Mouse (Mus musculus) MEL (cell line): ENCODE results near the gene Arhgef15.

Experiments
- CHD1 ChIP-seq: IDR thresholded peaks from 2 replicates; pipeline ENCODE4 v1.6.1; 2012; ENCODE audit warnings: low read depth, mild to moderate bottlenecking, inconsistent platforms, low read length, improper control_type of control experiment
- CTCF ChIP-seq, 3 experiments: IDR thresholded peaks in 2 of 3; conservative IDR thresholded peaks in 1 of 3; 2 replicates each; pipeline ENCODE4 v1.5.1; 2011 to 2012; ENCODE audit warnings: low read length in 3 of 3, low read depth in 2 of 3, mild to moderate bottlenecking in 2 of 3, improper control_type of control experiment in 1 of 3, inconsistent platforms in 1 of 3, mixed read lengths in 1 of 3, moderate library complexity in 1 of 3; ENCODE audit not compliant: control insufficient read depth in 1 of 3, insufficient read depth in 1 of 3, poor library complexity in 1 of 3, severe bottlenecking in 1 of 3
- MXI1 ChIP-seq: IDR thresholded peaks from 2 replicates; pipeline ENCODE4 v1.6.1; 2011; ENCODE audit warnings: mild to moderate bottlenecking, low read depth, low read length, improper control_type of control experiment
- POLR2A ChIP-seq, 2 experiments: IDR thresholded peaks; 2 replicates each; pipeline ENCODE4 v1.6.1; 2011 to 2012; ENCODE audit warnings: low read length in 2 of 2, mild to moderate bottlenecking in 2 of 2, control low read depth in 1 of 2, improper control_type of control experiment in 1 of 2, low read depth in 1 of 2, moderate library complexity in 1 of 2; ENCODE audit not compliant: control insufficient read depth in 1 of 2, insufficient read depth in 1 of 2, poor library complexity in 1 of 2
- SMC3 ChIP-seq: IDR thresholded peaks from 2 replicates; pipeline ENCODE4 v1.6.1; 2011; ENCODE audit warnings: low read depth, low read length, improper control_type of control experiment
- UBTF ChIP-seq: IDR thresholded peaks from 2 replicates; pipeline ENCODE4 v1.6.1; 2012; ENCODE audit warnings: low read depth, mild to moderate bottlenecking, inconsistent platforms, low read length, improper control_type of control experiment, moderate library complexity, borderline replicate concordance; ENCODE audit not compliant: insufficient read depth
- ZMIZ1 ChIP-seq: IDR thresholded peaks from 2 replicates; pipeline ENCODE4 v1.6.1; 2012; ENCODE audit warnings: low read depth, mild to moderate bottlenecking, inconsistent platforms, low read length, improper control_type of control experiment, moderate library complexity

GRCm38 (mm10) chr11:68893911-68894464, 63.3 kb downstream of the Arhgef15 start:
- TF ChIP-seq SMC3 (no peak), CTCF (IDR thresholded peaks at IDR 0.05 in 2 of 3, conservative IDR thresholded peaks at IDR 0.05 in 1 of 3; ENCODE audit: control insufficient read depth in 1 of 3, insufficient read depth in 1 of 3, low read depth in 2 of 3, low read length in 3 of 3, poor library complexity in 1 of 3, severe bottlenecking in 1 of 3) (no peak), ZMIZ1 (no peak), POLR2A (IDR thresholded peaks at IDR 0.05; ENCODE audit: control insufficient read depth in 1 of 2, insufficient read depth in 1 of 2, low read depth in 1 of 2, low read length in 2 of 2, poor library complexity in 1 of 2) (no peak), MXI1 (no peak), CHD1 (no peak), UBTF (no peak)
